Mouse (Mus musculus) bone marrow macrophage, adult 2 months (primary cell): ENCODE results near the gene AC129217.1.

Experiments used
- CTCF ChIP-seq: IDR thresholded peaks from 2 replicates; pipeline ENCODE4 v1.5.1; 2012; ENCODE audit warnings: low read depth, mild to moderate bottlenecking, low read length, moderate library complexity
- POLR2A ChIP-seq: IDR thresholded peaks from 2 replicates; pipeline ENCODE4 v1.6.1; 2012; ENCODE audit warnings: mild to moderate bottlenecking, low read depth, low read length, borderline replicate concordance

GRCm38 (mm10) chr19:8788521-8788920 lies 41.1 kb upstream of the AC129217.1 start:
- no peak for TF ChIP-seq CTCF
- no peak for TF ChIP-seq POLR2A
